Mouse (Mus musculus): ENCODE measurements at regions not wholly inside any gene's neighbourhood (a gene's known extent, or its start where the extent isn't known, plus 50 kb on each side); places are given as distances from the start of the nearest gene placed in this dataset.

GRCm38 (mm10) chr12:50084517-50084916 lies 564.4 kb downstream of the Prkd1 start:
- no peaks in the 10 kb centered on the region for H3K27me3 ChIP-seq (ENCODE audit: control insufficient read depth, insufficient read depth, low read depth, low read length)
- H3K4me3 ChIP-seq (ENCODE audit: low read length), result no peak overlapping the region
- H3K9me3 ChIP-seq (ENCODE audit: control insufficient read depth, low read length), result no peaks in the 10 kb centered on the region
- no peak overlapping the region for H3K9ac ChIP-seq (ENCODE audit: low read length)
- no peak overlapping the region for H3K27ac ChIP-seq (ENCODE audit: low read length)
- no peak overlapping the region for H3K4me2 ChIP-seq (ENCODE audit: low read depth, low read length)
- no peak for ATAC-seq (ENCODE audit: low read depth)
- no peaks in the 10 kb centered on the region for H3K4me1 ChIP-seq (replicated peaks; ENCODE audit: control insufficient read depth, insufficient read depth, low read length)
- 43% methylated on average over 3 of the region's 3 CpGs for WGBS
- H3K36me3 ChIP-seq (ENCODE audit: control insufficient read depth, insufficient read depth, low read length), result no peaks in the 10 kb centered on the region

GRCm38 (mm10) chr12:50111246-50112044 lies 537.5 kb downstream of the Prkd1 start:
- WGBS, result 86% methylated on average over 9 of the region's 9 CpGs
- H3K4me1 ChIP-seq (replicated peaks; ENCODE audit: control insufficient read depth, insufficient read depth, low read length), result no peaks in the 10 kb centered on the region
- H3K4me2 ChIP-seq (ENCODE audit: low read depth, low read length), result no peak overlapping the region
- H3K4me3 ChIP-seq (ENCODE audit: low read length), result no peak overlapping the region
- no peak overlapping the region for H3K27ac ChIP-seq (ENCODE audit: low read length)
- H3K9ac ChIP-seq (ENCODE audit: low read length), result no peak overlapping the region
- H3K36me3 ChIP-seq (ENCODE audit: control insufficient read depth, insufficient read depth, low read length), result no peaks in the 10 kb centered on the region
- no peak for ATAC-seq (ENCODE audit: low read depth)
- no peaks in the 10 kb centered on the region for H3K9me3 ChIP-seq (ENCODE audit: control insufficient read depth, low read length)
- no peaks in the 10 kb centered on the region for H3K27me3 ChIP-seq (ENCODE audit: control insufficient read depth, insufficient read depth, low read depth, low read length)

DNA sequence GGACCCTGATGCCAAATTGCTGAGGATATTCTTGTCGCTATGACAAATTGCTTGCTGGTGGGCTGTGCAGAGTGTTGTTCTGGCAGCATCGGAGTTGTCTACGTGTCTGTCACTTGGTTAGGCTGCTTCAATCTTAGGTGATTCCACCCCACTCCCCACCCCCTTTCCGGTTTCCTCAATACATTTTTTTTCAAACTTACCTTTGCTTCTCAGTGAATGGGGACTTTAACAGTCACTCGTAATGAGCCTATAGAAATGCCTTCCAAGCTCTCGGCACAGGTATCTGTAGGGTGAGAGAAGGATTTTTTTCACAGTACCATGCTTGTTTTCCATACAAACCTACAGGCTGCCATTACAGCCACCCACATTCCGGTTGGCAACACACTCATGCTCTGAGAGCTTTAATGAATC lies 536.8 kb downstream of the Prkd1 start:
- H3K9ac ChIP-seq (ENCODE audit: low read length), result no peak overlapping the region
- H3K27ac ChIP-seq (ENCODE audit: low read length), result no peak overlapping the region
- 69% methylated on average over 7 of the region's 7 CpGs for WGBS
- H3K4me1 ChIP-seq (replicated peaks; ENCODE audit: control insufficient read depth, insufficient read depth, low read length), result no peaks in the 10 kb centered on the region
- no peak overlapping the region for H3K4me2 ChIP-seq (ENCODE audit: low read depth, low read length)
- no peaks in the 10 kb centered on the region for H3K36me3 ChIP-seq (ENCODE audit: control insufficient read depth, insufficient read depth, low read length)
- no peak overlapping the region for H3K4me3 ChIP-seq (ENCODE audit: low read length)
- ATAC-seq (ENCODE audit: low read depth), result no peak
- no peaks in the 10 kb centered on the region for H3K9me3 ChIP-seq (ENCODE audit: control insufficient read depth, low read length)
- no peaks in the 10 kb centered on the region for H3K27me3 ChIP-seq (ENCODE audit: control insufficient read depth, insufficient read depth, low read depth, low read length)

DNA sequence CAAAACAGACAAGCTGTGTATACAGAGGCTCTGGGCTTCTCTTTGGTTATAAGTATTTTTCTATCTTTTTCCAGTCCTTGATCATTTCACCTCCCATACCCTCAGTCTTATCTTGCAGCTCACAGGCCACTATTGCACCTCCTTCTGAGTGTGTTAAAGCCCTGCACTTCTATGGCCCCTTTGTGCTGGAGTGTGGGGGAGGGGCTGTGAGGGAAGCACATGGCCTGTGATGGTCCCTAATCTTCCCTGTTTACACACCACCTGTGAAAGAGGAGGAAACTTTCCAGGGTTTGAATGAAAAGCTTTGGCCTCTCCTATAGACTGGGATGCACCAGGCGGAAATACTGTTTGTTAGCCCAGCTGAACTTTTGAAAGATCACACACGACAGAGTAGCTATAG lies 533.0 kb downstream of the Prkd1 start:
- Histone ChIP-seq H3K27ac (ENCODE audit: low read length) (no peak overlapping the region), H3K36me3 (ENCODE audit: control insufficient read depth, insufficient read depth, low read length) (no peaks in the 10 kb centered on the region), H3K4me3 (ENCODE audit: low read length) (no peak overlapping the region), H3K9ac (ENCODE audit: low read length) (no peak overlapping the region), H3K27me3 (ENCODE audit: control insufficient read depth, insufficient read depth, low read depth, low read length) (no peaks in the 10 kb centered on the region), H3K4me2 (ENCODE audit: low read depth, low read length) (no peak overlapping the region), H3K4me1 (replicated peaks; ENCODE audit: control insufficient read depth, insufficient read depth, low read length) (no peaks in the 10 kb centered on the region), H3K9me3 (ENCODE audit: control insufficient read depth, low read length) (no peaks in the 10 kb centered on the region)
- 42% methylated on average over 2 of the region's 2 CpGs for WGBS
- ATAC-seq (ENCODE audit: low read depth), result no peak

DNA sequence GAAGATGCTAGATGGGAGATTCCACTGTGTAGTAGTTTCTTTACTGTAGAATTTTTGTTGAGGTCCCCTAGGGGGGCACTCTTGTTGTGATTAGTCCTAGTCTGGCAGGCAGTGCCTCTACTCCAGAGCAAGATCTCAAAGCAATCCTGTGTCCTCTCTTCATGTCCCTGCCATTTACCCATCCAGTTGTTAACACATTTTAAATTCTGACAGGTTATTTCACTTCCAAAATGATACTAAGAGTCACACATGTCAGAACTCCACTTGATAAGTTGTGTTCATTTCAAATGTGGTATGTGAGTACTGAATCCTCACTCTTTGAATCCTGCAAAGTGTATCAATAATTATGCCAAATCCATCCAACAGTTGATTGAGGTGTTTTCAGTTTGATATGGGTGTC lies 530.6 kb downstream of the Prkd1 start:
- Histone ChIP-seq H3K36me3 (ENCODE audit: control insufficient read depth, insufficient read depth, low read length) (no peaks in the 10 kb centered on the region), H3K4me1 (replicated peaks; ENCODE audit: control insufficient read depth, insufficient read depth, low read length) (no peaks in the 10 kb centered on the region)

DNA sequence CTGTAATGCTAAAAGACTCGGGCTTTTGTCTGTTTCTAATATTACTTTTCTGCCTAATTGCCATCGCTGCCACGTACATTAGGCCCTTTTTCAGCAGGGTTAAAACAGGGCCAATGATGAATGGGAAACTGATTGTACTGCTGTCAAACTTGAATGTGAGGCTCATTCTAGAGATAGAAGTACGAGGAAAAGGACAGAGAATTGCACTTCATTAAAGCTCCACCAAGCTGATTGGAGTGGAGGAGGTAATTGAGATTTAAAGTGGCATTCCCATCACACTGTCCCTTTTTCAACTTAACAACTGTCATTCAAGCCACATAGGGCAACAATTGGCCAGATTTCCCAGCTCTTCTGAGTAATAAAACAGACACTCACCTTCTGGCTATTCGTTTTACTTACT lies 526.8 kb downstream of the Prkd1 start:
- Histone ChIP-seq H3K27ac (ENCODE audit: low read length) (no peak overlapping the region), H3K9me3 (ENCODE audit: control insufficient read depth, low read length) (no peaks in the 10 kb centered on the region), H3K4me3 (ENCODE audit: low read length) (no peak overlapping the region), H3K4me2 (ENCODE audit: low read depth, low read length) (no peak overlapping the region), H3K4me1 (replicated peaks; ENCODE audit: control insufficient read depth, insufficient read depth, low read length) (no peaks in the 10 kb centered on the region), H3K27me3 (ENCODE audit: control insufficient read depth, insufficient read depth, low read depth, low read length) (no peaks in the 10 kb centered on the region), H3K36me3 (ENCODE audit: control insufficient read depth, insufficient read depth, low read length) (no peaks in the 10 kb centered on the region), H3K9ac (ENCODE audit: low read length) (no peak overlapping the region)
- no peak for ATAC-seq (ENCODE audit: low read depth)
- WGBS, result 56% methylated on average over 5 of the region's 5 CpGs

More for the DNA sequence above, 530.6 kb downstream of the Prkd1 start:
- no peak overlapping the region for H3K9ac ChIP-seq (ENCODE audit: low read length)
- no peak for ATAC-seq (ENCODE audit: low read depth)
- no peaks in the 10 kb centered on the region for H3K9me3 ChIP-seq (ENCODE audit: control insufficient read depth, low read length)
- H3K27ac ChIP-seq (ENCODE audit: low read length), result no peak overlapping the region
- H3K4me2 ChIP-seq (ENCODE audit: low read depth, low read length), result no peak overlapping the region
- no peak overlapping the region for H3K4me3 ChIP-seq (ENCODE audit: low read length)
- no peaks in the 10 kb centered on the region for H3K27me3 ChIP-seq (ENCODE audit: control insufficient read depth, insufficient read depth, low read depth, low read length)

- WGBS, result 62% methylated on average over 1 of the region's 1 CpGs
- Histone ChIP-seq H3K27me3 (ENCODE audit: control insufficient read depth, insufficient read depth, low read depth, low read length) (no peaks in the 10 kb centered on the region), H3K36me3 (ENCODE audit: control insufficient read depth, insufficient read depth, low read length) (no peaks in the 10 kb centered on the region), H3K9me3 (ENCODE audit: control insufficient read depth, low read length) (no peaks in the 10 kb centered on the region), H3K4me2 (ENCODE audit: low read depth, low read length) (no peak overlapping the region), H3K27ac (ENCODE audit: low read length) (no peak overlapping the region), H3K4me1 (replicated peaks; ENCODE audit: control insufficient read depth, insufficient read depth, low read length) (no peaks in the 10 kb centered on the region), H3K4me3 (ENCODE audit: low read length) (no peak overlapping the region), H3K9ac (ENCODE audit: low read length) (no peak overlapping the region)
- no peak for ATAC-seq (ENCODE audit: low read depth)
These were observed 525.9 kb downstream of the Prkd1 start for GRCm38 (mm10) chr12:50122971-50123370.

GRCm38 (mm10) chr12:50158143-50158542 lies 490.8 kb downstream of the Prkd1 start:
- ATAC-seq (ENCODE audit: low read depth), result no peak

GRCm38 (mm10) chr12:50187332-50187731 lies 461.6 kb downstream of the Prkd1 start:
- Histone ChIP-seq H3K4me3 (ENCODE audit: low read length) (no peak overlapping the region), H3K9me3 (ENCODE audit: control insufficient read depth, low read length) (no peaks in the 10 kb centered on the region), H3K36me3 (ENCODE audit: control insufficient read depth, insufficient read depth, low read length) (no peaks in the 10 kb centered on the region), H3K9ac (ENCODE audit: low read length) (no peak overlapping the region), H3K27me3 (ENCODE audit: control insufficient read depth, insufficient read depth, low read depth, low read length) (no peaks in the 10 kb centered on the region), H3K27ac (ENCODE audit: low read length) (no peak overlapping the region), H3K4me2 (ENCODE audit: low read depth, low read length) (no peak overlapping the region), H3K4me1 (replicated peaks; ENCODE audit: control insufficient read depth, insufficient read depth, low read length) (no peaks in the 10 kb centered on the region)
- WGBS, result 76% methylated on average over 1 of the region's 1 CpGs
- no peak for ATAC-seq (ENCODE audit: low read depth)

More at GRCm38 (mm10) chr12:50158143-50158542, 490.8 kb downstream of the Prkd1 start:
- Histone ChIP-seq H3K9me3 (ENCODE audit: control insufficient read depth, low read length) (no peaks in the 10 kb centered on the region), H3K9ac (ENCODE audit: low read length) (no peak overlapping the region), H3K36me3 (ENCODE audit: control insufficient read depth, insufficient read depth, low read length) (no peaks in the 10 kb centered on the region), H3K4me3 (ENCODE audit: low read length) (no peak overlapping the region), H3K27ac (ENCODE audit: low read length) (no peak overlapping the region), H3K27me3 (ENCODE audit: control insufficient read depth, insufficient read depth, low read depth, low read length) (no peaks in the 10 kb centered on the region), H3K4me2 (ENCODE audit: low read depth, low read length) (no peak overlapping the region), H3K4me1 (replicated peaks; ENCODE audit: control insufficient read depth, insufficient read depth, low read length) (no peaks in the 10 kb centered on the region)
- 40% methylated on average over 9 of the region's 9 CpGs for WGBS

All from lung, embryonic 16.5 days (tissue).